ENCODE assay signal across 21 mouse cellular contexts in the genomic region with DNA sequence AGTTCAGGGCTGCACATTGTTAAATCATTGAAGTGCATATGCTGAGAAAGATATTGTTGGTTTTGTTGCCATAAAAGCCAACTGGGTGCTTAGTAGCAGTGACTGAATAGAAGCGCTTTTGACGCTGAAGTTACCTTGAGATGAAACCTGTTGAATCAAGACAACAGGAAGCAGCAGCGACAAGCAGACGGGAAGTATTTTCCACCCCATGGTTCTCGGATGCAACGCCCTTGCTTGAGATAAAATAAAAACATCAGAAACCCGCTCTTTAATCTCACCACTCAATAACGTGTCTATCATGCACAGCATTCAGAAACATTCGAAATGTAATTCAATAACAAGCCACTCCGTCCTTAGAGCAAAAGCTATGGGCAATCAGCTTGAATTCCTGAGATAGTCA. TPM values are rescaled to one million over a fixed set of nuclear protein-coding genes. Genes with fewer than 3 reads are reported as not detected.
DNase-seq lines count a peak whose midpoint lies in the region; ATAC-seq lines count a peak whose summit lies in the region.
"Had no signal": no experiment of that assay in that cellular context is flagged by ENCODE, and none has a peak within 500 bp of the region (broad histone marks: within the 10 kb centered on the region; RNA-seq: fewer than 3 reads in every experiment).

No protein-coding gene starts in this region.

- peak; percentile 57 for DNase-seq in CD4-positive helper T cell, adult 2 months (ENCODE audit: low read depth, low spot score)
- DNase-seq in CD4-positive, CD25-positive, alpha-beta regulatory T cell, adult 2 months (ENCODE audit: low read depth, low spot score), result peak; percentile 69
- DNase-seq in naive thymus-derived CD4-positive, alpha-beta T cell, adult 2 months (ENCODE audit: low read depth), result peak; percentile 67
- no peak for DNase-seq in left cerebral cortex, adult 9 months (ENCODE audit: low spot score in 2 of 2)
- DNase-seq: cerebellum, adult 18-20 months; cerebellum, adult 9-10 months; cerebellum, postnatal 25 days; gastrocnemius, postnatal 14 days; heart, adult 11 months; heart, postnatal 4 days; kidney, adult 11 months had no signal

- H3K36me3 ChIP-seq in forebrain, embryonic 16.5 days (ENCODE audit: control insufficient read depth, insufficient read depth), result no peaks in the 10 kb centered on the region
- H3K36me3 ChIP-seq: embryonic facial prominence, embryonic 12.5 days; embryonic facial prominence, embryonic 15.5 days; heart, embryonic 12.5 days; heart, embryonic 15.5 days; intestine, embryonic 15.5 days had no signal

- H3K4me2 ChIP-seq in forebrain, embryonic 16.5 days (ENCODE audit: low read length), result no peak overlapping the region
- H3K4me2 ChIP-seq: embryonic facial prominence, embryonic 12.5 days; embryonic facial prominence, embryonic 15.5 days; heart, embryonic 12.5 days; heart, embryonic 15.5 days; hindbrain, embryonic 14.5 days; intestine, embryonic 15.5 days had no signal

- H3K9ac ChIP-seq in forebrain, embryonic 16.5 days (replicated peaks; ENCODE audit: low read depth, low read length), result no peak overlapping the region
- H3K9ac ChIP-seq: embryonic facial prominence, embryonic 12.5 days; embryonic facial prominence, embryonic 15.5 days; heart, embryonic 12.5 days; heart, embryonic 15.5 days; hindbrain, embryonic 14.5 days; intestine, embryonic 15.5 days had no signal

- peak; percentile 83 for ATAC-seq in activated CD4-positive, CD25-positive, alpha-beta regulatory T cell, adult 4 months
- ATAC-seq in forebrain, embryonic 16.5 days, result no peak
- ATAC-seq: forebrain, embryonic 14.5 days; hindbrain, postnatal 0 days; intestine, embryonic 15.5 days had no signal

- WGBS in forebrain, embryonic 16.5 days, result 89% methylated on average over 10 of the region's 10 CpGs

- H3K27me3 ChIP-seq in forebrain, embryonic 16.5 days (replicated peaks; ENCODE audit: control insufficient read depth, insufficient read depth, low read length), result no peaks in the 10 kb centered on the region
- H3K27me3 ChIP-seq: embryonic facial prominence, embryonic 12.5 days; embryonic facial prominence, embryonic 15.5 days; heart, embryonic 12.5 days; heart, embryonic 15.5 days; intestine, embryonic 15.5 days had no signal

- H3K4me1 ChIP-seq in forebrain, embryonic 16.5 days (replicated peaks; ENCODE audit: control insufficient read depth, insufficient read depth, low read length), result no peaks in the 10 kb centered on the region
- H3K4me1 ChIP-seq: embryonic facial prominence, embryonic 12.5 days; embryonic facial prominence, embryonic 15.5 days; heart, embryonic 15.5 days; intestine, embryonic 15.5 days had no signal

- H3K4me3 ChIP-seq in forebrain, embryonic 16.5 days (replicated peaks; ENCODE audit: low read length), result no peak overlapping the region
- H3K4me3 ChIP-seq: embryonic facial prominence, embryonic 12.5 days; embryonic facial prominence, embryonic 15.5 days; heart, embryonic 12.5 days; heart, embryonic 15.5 days; intestine, embryonic 15.5 days had no signal

- H3K9me3 ChIP-seq in forebrain, embryonic 16.5 days (ENCODE audit: control insufficient read depth, low read length), result no peaks in the 10 kb centered on the region
- H3K9me3 ChIP-seq: embryonic facial prominence, embryonic 12.5 days; embryonic facial prominence, embryonic 15.5 days; heart, embryonic 12.5 days; heart, embryonic 15.5 days; intestine, embryonic 15.5 days had no signal

- no peak overlapping the region for H3K27ac ChIP-seq in forebrain, embryonic 16.5 days (ENCODE audit: low read length)
- H3K27ac ChIP-seq: embryonic facial prominence, embryonic 12.5 days; embryonic facial prominence, embryonic 15.5 days; heart, embryonic 15.5 days; hindbrain, embryonic 14.5 days; hindbrain, postnatal 0 days; intestine, embryonic 15.5 days had no signal

RNA-seq across cellular contexts. Expression of gene Prg4, which starts 0.6 kb away (rescaled TPM):
- polyA plus RNA-seq in activated CD4-positive, CD25-positive, alpha-beta regulatory T cell, adult 4 months (2017; shearing (Covaris generic)), result 10 to 100 TPM; 10.2 to 13.8 TPM
- polyA plus RNA-seq in forebrain, embryonic 16.5 days (2015; fragmentation: Nextera tagmentation; extraction: Ambion mirVana), result 0.53 and 0.68 TPM in 2 replicates

Comparison
In these comparisons a context has a peak if more than half of its experiments do, and no peak if none do; other contexts are left out.
1. DNase-seq: peak in CD4-positive helper T cell, adult 2 months (single experiment), CD4-positive, CD25-positive, alpha-beta regulatory T cell, adult 2 months (single experiment) and naive thymus-derived CD4-positive, alpha-beta T cell, adult 2 months (single experiment); none in left cerebral cortex, adult 9 months (0 of 2).